Mouse (Mus musculus) gastrocnemius, adult 2 months (tissue): ENCODE results near the gene Fam83f. TPM values are rescaled to one million over a fixed set of nuclear protein-coding genes. Genes with fewer than 3 reads are reported as not detected.

Experiments used
- DNase-seq: peaks from one replicate; pipeline ENCODE4 v3.0.0; 2022
- H3K27ac ChIP-seq: fragments of 200-600 bp; 2 replicates; pipeline ENCODE4 v1.8.1; 2022; ENCODE audit warnings: mild to moderate bottlenecking
- H3K4me3 ChIP-seq: fragments of 200-600 bp; 2 replicates; pipeline ENCODE4 v1.8.1; 2022; ENCODE audit warnings: mild to moderate bottlenecking, moderate library complexity
- CTCF ChIP-seq: fragments of 200-600 bp; IDR thresholded peaks from 2 replicates; pipeline ENCODE4 v1.8.1; 2022; ENCODE audit warnings: antibody characterized with exemption, mild to moderate bottlenecking, moderate library complexity
- intact Hi-C: fragments of 180-260 bp; cut with DNase I; formaldehyde crosslinking; loops from one replicate; pipeline ENCODE4 v1.15.1; 2025
- total RNA-seq, 2 experiments: library from RNA; stranded (reverse); gene quantifications; 2 replicates each; pipeline ENCODE4 v1.2.3; 2021

Gene Fam83f
- total RNA-seq, 2 experiments from 2014 or later: 0.10 TPM; not detected in 1

GRCm38 (mm10) chr15:80679515-80680215 lies 8.0 kb downstream of the Fam83f start:
- no peak for TF ChIP-seq CTCF
- intact Hi-C loops: no loop called here
- Histone ChIP-seq H3K4me3 (no peak overlapping the region), H3K27ac (peak overlapping the region; percentile 56; the same call in 1 of the 2 replicates)
- no peak for DNase-seq

- Histone ChIP-seq H3K27ac (no peak overlapping the region), H3K4me3 (no peak overlapping the region)
- intact Hi-C loops: no loop called here
- no peak for DNase-seq
- TF ChIP-seq CTCF: no peak
These were observed 8.8 kb downstream of the Fam83f start for GRCm38 (mm10) chr15:80680347-80681030.

DNA sequence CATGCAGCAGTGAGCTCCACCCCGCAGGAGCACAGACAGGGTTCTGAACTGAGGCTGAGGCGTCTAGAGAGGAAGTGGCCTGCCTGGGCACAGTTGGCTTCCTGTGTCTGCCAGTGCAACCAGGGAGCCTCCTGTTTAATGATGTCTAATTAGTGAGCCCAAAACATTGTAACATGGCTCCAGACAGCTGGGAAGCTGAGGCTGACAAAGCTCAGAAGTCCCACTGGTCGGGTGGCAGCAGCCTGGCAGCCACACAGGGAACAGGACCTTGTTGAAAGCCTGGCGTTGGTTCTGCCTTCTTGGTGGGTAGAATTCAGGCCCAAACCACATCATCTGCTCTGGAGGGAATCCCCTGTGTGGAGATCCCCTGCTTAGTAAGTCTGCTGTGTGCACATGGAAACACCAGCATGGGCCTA lies 9.8 kb downstream of the Fam83f start:
- no peak overlapping the region for H3K4me3 ChIP-seq
- no peak for TF ChIP-seq CTCF
- intact Hi-C loops: no loop called here
- H3K27ac ChIP-seq: no peak overlapping the region
- DNase-seq: no peak

DNA sequence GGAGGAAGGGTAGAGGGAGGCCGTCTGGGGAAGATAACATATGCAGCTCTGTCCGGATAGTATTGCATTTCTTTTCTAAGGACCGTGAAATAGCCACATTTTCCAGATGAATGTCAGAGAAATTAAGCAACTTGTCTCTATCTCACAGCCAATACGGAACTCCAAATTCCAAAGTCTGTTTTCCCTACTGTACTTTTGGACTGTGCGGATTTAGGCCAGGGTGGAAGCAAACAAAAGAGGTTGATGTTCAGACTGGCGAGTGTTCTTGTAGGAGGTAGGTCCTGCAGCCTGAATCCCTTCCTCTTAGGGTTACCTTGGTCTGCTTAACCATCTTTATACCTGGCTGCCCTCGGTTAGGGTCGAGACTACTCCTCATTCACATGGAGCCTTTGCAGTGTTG lies 10.7 kb downstream of the Fam83f start:
- no peak overlapping the region for H3K4me3 ChIP-seq
- intact Hi-C loops: no loop called here
- no peak for TF ChIP-seq CTCF
- H3K27ac ChIP-seq: no peak overlapping the region
- no peak for DNase-seq

- Histone ChIP-seq H3K4me3 (no peak overlapping the region), H3K27ac (no peak overlapping the region)
- TF ChIP-seq CTCF: no peak
- intact Hi-C loops: no loop called here
- DNase-seq: no peak
These were observed 11.5 kb downstream of the Fam83f start for GRCm38 (mm10) chr15:80683151-80683550.

DNA sequence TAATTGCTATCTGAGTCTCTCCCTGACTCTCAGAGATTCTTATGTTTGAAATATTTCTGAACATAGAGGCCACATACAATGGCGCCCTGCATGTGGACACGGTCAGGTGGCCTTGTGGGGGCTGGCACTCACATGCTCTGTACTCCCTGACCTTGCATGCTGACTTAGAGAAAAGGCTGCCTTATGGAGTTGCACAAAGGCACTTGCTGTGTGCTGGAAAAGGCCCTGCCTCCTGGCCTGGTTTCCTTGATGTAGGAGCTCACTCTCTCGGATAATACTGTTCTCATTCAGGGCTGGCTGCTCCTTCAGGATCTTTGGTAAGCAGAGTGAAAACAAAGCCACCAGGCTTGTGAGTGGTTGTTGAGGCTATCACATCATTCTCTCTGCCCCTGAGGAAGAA lies 12.3 kb downstream of the Fam83f start:
- no peak for TF ChIP-seq CTCF
- Histone ChIP-seq H3K27ac (no peak overlapping the region), H3K4me3 (no peak overlapping the region)
- intact Hi-C loops: no loop called here
- DNase-seq: no peak

GRCm38 (mm10) chr15:80684786-80685602 lies 13.3 kb downstream of the Fam83f start:
- intact Hi-C loops: no loop called here
- H3K27ac ChIP-seq: peak overlapping the region; percentile 16; the same call in 1 of the 2 replicates
- TF ChIP-seq CTCF: no peak
- H3K4me3 ChIP-seq: no peak overlapping the region
- no peak for DNase-seq

DNA sequence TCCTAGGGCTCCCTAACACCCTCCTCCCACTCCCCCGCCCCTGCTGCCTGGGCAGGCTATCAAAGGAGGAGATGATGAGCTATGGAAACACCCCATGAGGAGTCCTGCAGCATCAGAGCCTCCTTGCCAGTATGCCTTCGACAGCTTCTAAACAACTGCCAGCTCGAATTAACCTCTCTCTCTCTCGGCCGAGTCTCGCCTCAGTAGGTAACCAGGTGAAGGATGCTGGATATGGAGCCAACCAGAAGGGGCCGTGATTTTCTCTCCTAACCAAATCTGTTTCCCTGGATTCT lies 13.9 kb downstream of the Fam83f start:
- H3K4me3 ChIP-seq: no peak overlapping the region
- no peak for TF ChIP-seq CTCF
- intact Hi-C loops: no loop called here
- no peak for DNase-seq
- H3K27ac ChIP-seq: no peak overlapping the region

GRCm38 (mm10) chr15:80688536-80688935 lies 16.9 kb downstream of the Fam83f start:
- no peak overlapping the region for H3K27ac ChIP-seq
- TF ChIP-seq CTCF: no peak
- DNase-seq: no peak
- no peak overlapping the region for H3K4me3 ChIP-seq
- intact Hi-C loops: no loop called here

- no peak for TF ChIP-seq CTCF
- DNase-seq: no peak
- Histone ChIP-seq H3K27ac (no peak overlapping the region), H3K4me3 (no peak overlapping the region)
- intact Hi-C loops: loop anchor here (5.0 kb wide), 2 partner anchors 61 to 426 kb away; no protein-coding TSS in a partner anchor
These were observed 21.8 kb downstream of the Fam83f start for GRCm38 (mm10) chr15:80693492-80693891.

DNA sequence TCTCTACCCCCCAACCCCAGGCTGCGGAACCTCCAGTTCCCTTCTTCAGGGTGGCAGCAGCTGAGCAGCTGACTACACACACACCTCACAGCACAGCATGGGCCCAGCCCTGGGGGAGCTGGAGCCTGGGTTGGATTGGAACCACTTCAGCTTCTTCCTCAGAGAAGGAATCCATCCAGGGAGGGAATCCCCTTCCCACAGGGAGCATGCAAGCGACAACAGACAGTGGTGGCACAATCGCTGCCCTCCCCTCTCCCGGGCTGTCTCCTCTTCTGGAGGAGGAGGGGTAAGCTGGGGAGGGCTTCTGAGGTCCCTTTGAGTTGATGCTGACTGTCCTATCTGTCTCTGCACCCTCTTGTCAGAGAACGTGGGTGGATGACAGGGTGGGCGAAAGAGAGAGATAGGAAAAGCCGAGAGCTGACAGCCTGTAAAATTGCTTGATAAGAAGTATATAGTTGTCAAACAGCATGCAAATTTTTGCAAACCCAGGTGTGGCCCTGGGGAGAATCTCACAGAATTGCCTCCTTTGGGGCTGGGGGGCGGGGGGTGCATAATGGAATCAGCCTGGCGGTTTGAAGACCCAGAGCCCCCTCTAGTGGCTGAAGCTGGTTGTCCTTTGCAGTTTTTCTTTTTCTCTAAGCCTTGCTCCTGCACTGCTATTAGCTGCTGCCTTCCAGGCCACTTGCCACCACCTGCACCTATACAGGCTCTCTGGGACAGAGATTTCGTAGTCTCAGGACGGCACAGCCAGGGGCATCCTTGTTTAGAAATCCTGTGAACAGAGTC lies 22.7 kb downstream of the Fam83f start:
- DNase-seq: peak; percentile 54
- TF ChIP-seq CTCF: peak; percentile 85
- no peak overlapping the region for H3K27ac ChIP-seq
- intact Hi-C loops: loop anchor here (2.0 to 5.0 kb wide), 4 partner anchors 62 to 427 kb away; no protein-coding TSS in a partner anchor
- no peak overlapping the region for H3K4me3 ChIP-seq

GRCm38 (mm10) chr15:80697564-80697963 lies 25.9 kb downstream of the Fam83f start:
- no peak for TF ChIP-seq CTCF
- DNase-seq: no peak
- intact Hi-C loops: no loop called here
- H3K4me3 ChIP-seq: no peak overlapping the region
- no peak overlapping the region for H3K27ac ChIP-seq
